9 mouse cellular contexts compared by ENCODE assay signal in genomic region chr15:81511601-81512261, GRCm38 (mm10). TPM values are rescaled to one million over a fixed set of nuclear protein-coding genes. Genes with fewer than 3 reads are reported as not detected.
DNase-seq lines count a peak whose midpoint lies in the region; ATAC-seq and TF ChIP-seq lines count a peak whose summit lies in the region.
"Had no signal": no experiment of that assay in that cellular context is flagged by ENCODE, and none has a peak within 500 bp of the region (broad histone marks: within the 10 kb centered on the region; RNA-seq: fewer than 3 reads in every experiment).

No protein-coding gene starts in this region.

- H3K4me2 ChIP-seq in forebrain, embryonic 16.5 days (ENCODE audit: low read length): peak overlapping the region; percentile 22; the same call in 1 of the 2 replicates
- no peak overlapping the region for H3K4me2 ChIP-seq in forebrain, embryonic 12.5 days
- peak overlapping the region; percentile 52 for H3K4me2 ChIP-seq in limb, embryonic 13.5 days (replicated peaks)
- H3K4me2 ChIP-seq in neural tube, embryonic 12.5 days (replicated peaks): peak overlapping the region; percentile 10; the same call in 1 of the 2 replicates

- peak; percentile 45 to 47 for DNase-seq in heart, postnatal 36 days
- DNase-seq in thymus, postnatal 4 days: peak; percentile 72
- DNase-seq in cerebellum, adult 8-10 months: no peak

- WGBS in forebrain, embryonic 16.5 days: 54% methylated on average over 21 of the region's 21 CpGs
- WGBS in forebrain, embryonic 12.5 days: 58% methylated on average over 21 of the region's 21 CpGs
- WGBS in limb, embryonic 13.5 days: 31% methylated on average over 21 of the region's 21 CpGs
- 51% methylated on average over 21 of the region's 21 CpGs for WGBS in neural tube, embryonic 12.5 days

- TF ChIP-seq POLR2A in bone marrow macrophage, adult 2 months (IDR thresholded peaks at IDR 0.05; ENCODE audit: borderline replicate concordance, low read depth, low read length): no peak

- no peak for TF ChIP-seq CTCF in bone marrow macrophage, adult 2 months (IDR thresholded peaks at IDR 0.05; ENCODE audit: low read depth, low read length)

- intact Hi-C loops in heart, postnatal 36 days (cut with DNase I): no loop called here

- no peak for ATAC-seq in forebrain, embryonic 16.5 days
- no peak for ATAC-seq in forebrain, embryonic 12.5 days (ENCODE audit: low FRiP score)
- no peak for ATAC-seq in limb, embryonic 13.5 days (ENCODE audit: low FRiP score, low read depth)
- no peak for ATAC-seq in neural tube, embryonic 12.5 days (ENCODE audit: low FRiP score, low read depth)

- H3K27me3 ChIP-seq in forebrain, embryonic 16.5 days (replicated peaks; ENCODE audit: control insufficient read depth, insufficient read depth, low read length): no peaks in the 10 kb centered on the region
- H3K27me3 ChIP-seq in forebrain, embryonic 12.5 days: no peaks in the 10 kb centered on the region
- H3K27me3 ChIP-seq in limb, embryonic 13.5 days: no peaks in the 10 kb centered on the region
- no peaks in the 10 kb centered on the region for H3K27me3 ChIP-seq in neural tube, embryonic 12.5 days (replicated peaks)

- H3K9me3 ChIP-seq in forebrain, embryonic 16.5 days (ENCODE audit: control insufficient read depth, low read length): no peaks in the 10 kb centered on the region
- H3K9me3 ChIP-seq in forebrain, embryonic 12.5 days: no peaks in the 10 kb centered on the region
- no peaks in the 10 kb centered on the region for H3K9me3 ChIP-seq in limb, embryonic 13.5 days
- no peaks in the 10 kb centered on the region for H3K9me3 ChIP-seq in neural tube, embryonic 12.5 days
- H3K9me3 ChIP-seq: G1E had no signal

- H3K4me3 ChIP-seq in forebrain, embryonic 16.5 days (replicated peaks; ENCODE audit: low read length): no peak overlapping the region
- no peak overlapping the region for H3K4me3 ChIP-seq in forebrain, embryonic 12.5 days (replicated peaks)
- H3K4me3 ChIP-seq in bone marrow macrophage, adult 2 months (ENCODE audit: insufficient read depth, low read length): peak overlapping the region; percentile 52
- peak overlapping the region; percentile 27 for H3K4me3 ChIP-seq in limb, embryonic 13.5 days
- no peak overlapping the region for H3K4me3 ChIP-seq in neural tube, embryonic 12.5 days

- H3K36me3 ChIP-seq in forebrain, embryonic 16.5 days (ENCODE audit: control insufficient read depth, insufficient read depth): no peaks in the 10 kb centered on the region
- H3K36me3 ChIP-seq in forebrain, embryonic 12.5 days (replicated peaks): no peaks in the 10 kb centered on the region
- no peaks in the 10 kb centered on the region for H3K36me3 ChIP-seq in limb, embryonic 13.5 days
- no peaks in the 10 kb centered on the region for H3K36me3 ChIP-seq in neural tube, embryonic 12.5 days
- H3K36me3 ChIP-seq: G1E had no signal

- H3K4me1 ChIP-seq in forebrain, embryonic 16.5 days (replicated peaks; ENCODE audit: control insufficient read depth, insufficient read depth, low read length): peaks cover 6% of the 10 kb centered on the region
- peaks cover 8% of the 10 kb centered on the region for H3K4me1 ChIP-seq in forebrain, embryonic 12.5 days
- H3K4me1 ChIP-seq in bone marrow macrophage, adult 2 months (ENCODE audit: control insufficient read depth, insufficient read depth, low read length): peaks cover 26% of the 10 kb centered on the region
- peaks cover 23% of the 10 kb centered on the region for H3K4me1 ChIP-seq in limb, embryonic 13.5 days
- peaks cover 9% of the 10 kb centered on the region for H3K4me1 ChIP-seq in neural tube, embryonic 12.5 days

- no peak overlapping the region for H3K27ac ChIP-seq in forebrain, embryonic 16.5 days (ENCODE audit: low read length)
- H3K27ac ChIP-seq in forebrain, embryonic 12.5 days: no peak overlapping the region
- H3K27ac ChIP-seq in bone marrow macrophage, adult 2 months (ENCODE audit: insufficient read depth, low read depth, low read length): peak overlapping the region; percentile 55
- no peak overlapping the region for H3K27ac ChIP-seq in limb, embryonic 13.5 days
- no peak overlapping the region for H3K27ac ChIP-seq in neural tube, embryonic 12.5 days

- H3K9ac ChIP-seq in forebrain, embryonic 16.5 days (replicated peaks; ENCODE audit: low read depth, low read length): no peak overlapping the region
- no peak overlapping the region for H3K9ac ChIP-seq in forebrain, embryonic 12.5 days
- 0 out of 2 replicates have a peak overlapping the region, but pooled peaks have one; percentile 20 for H3K9ac ChIP-seq in limb, embryonic 13.5 days
- no peak overlapping the region for H3K9ac ChIP-seq in neural tube, embryonic 12.5 days

RNA-seq across cellular contexts. Expression of gene Rbx1, which starts 45.6 kb away (rescaled TPM):
- 449 and 466 TPM in 2 replicates for polyA plus RNA-seq in forebrain, embryonic 16.5 days (2015; fragmentation: Nextera tagmentation; extraction: Ambion mirVana)
- 559 and 579 TPM in 2 replicates for polyA plus RNA-seq in forebrain, embryonic 12.5 days (2016; fragmentation: Nextera tagmentation; extraction: Ambion mirVana)
- 113 and 142 TPM in 2 replicates for polyA plus RNA-seq in bone marrow macrophage, adult 2 months (2012; ENCODE audit: insufficient read depth, insufficient read length, missing spikeins)
- 100 to 1,000 TPM; 115 to 118 TPM for total RNA-seq in heart, postnatal 36 days (2021)
- polyA plus RNA-seq in limb, embryonic 13.5 days (2015; fragmentation: Nextera tagmentation; extraction: Ambion mirVana): 491 and 554 TPM in 2 replicates
- 477 and 510 TPM in 2 replicates for polyA plus RNA-seq in neural tube, embryonic 12.5 days (2016; fragmentation: Nextera tagmentation; extraction: Ambion mirVana)

Comparison
In these comparisons a context has a peak if more than half of its experiments do, and no peak if none do; other contexts are left out.
1. H3K4me3 ChIP-seq: peak in bone marrow macrophage, adult 2 months (single experiment) and limb, embryonic 13.5 days (single experiment); none in forebrain, embryonic 16.5 days (single experiment), forebrain, embryonic 12.5 days (single experiment) and neural tube, embryonic 12.5 days (single experiment).